Mouse (Mus musculus) small intestine, adult 2 months (tissue): ENCODE data around the gene Snx1.

Experiments used
- CTCF ChIP-seq: fragments of 200-500 bp; IDR thresholded peaks from 2 replicates; pipeline ENCODE4 v1.5.1; 2012; ENCODE audit warnings: low read depth, mild to moderate bottlenecking, control low read depth, inconsistent platforms, low read length, moderate library complexity, mixed read lengths; ENCODE audit not compliant: insufficient replicate concordance, insufficient read length; ENCODE audit errors: extremely low read depth
- POLR2A ChIP-seq: fragments of 200-500 bp; IDR thresholded peaks from 2 replicates; pipeline ENCODE4 v1.6.1; 2012; ENCODE audit warnings: low read depth, mild to moderate bottlenecking, control low read depth, inconsistent platforms, low read length, moderate library complexity

- TF ChIP-seq CTCF (no peak), POLR2A (peak; percentile 91)
Measured at GRCm38 (mm10) chr9:66124681-66125542, 1.5 kb downstream of the Snx1 start.
